Mouse (Mus musculus) heart, embryonic 14.5 days (tissue): Measurements from ENCODE around the gene Zfp955a. TPM values are rescaled to one million over a fixed set of nuclear protein-coding genes. Genes with fewer than 3 reads are reported as not detected.
"Not testable (repeated sequence)": the region's sequence is repeated elsewhere in the genome, so short reads cannot be mapped to it uniquely, and the experiment has no call there.

Experiments
- ATAC-seq: fragments of 200-750 bp; cut with Nextera tagmentation; 2 replicates; pipeline ENCODE4 v1.8.0; 2017; ENCODE audit warnings: low read depth, moderate TSS enrichment; ENCODE audit not compliant: insufficient number of reproducible peaks, insufficient read depth, low FRiP score
- H3K27ac ChIP-seq, 2 experiments: fragments of 200-500 bp in 1 of 2; fragments of 300-500 bp in 1 of 2; sonication (generic) in 1 of 2; replicated peaks in 1 of 2; 2 replicates each; pipeline ENCODE4 v1.5.1; 2012 to 2014; ENCODE audit warnings: low read depth in 2 of 2, low read length in 2 of 2, control low read depth in 1 of 2, mild to moderate bottlenecking in 1 of 2, mixed read lengths in 1 of 2; ENCODE audit not compliant: control insufficient read depth in 1 of 2, insufficient read depth in 1 of 2
- H3K27me3 ChIP-seq: fragments of 300-500 bp; sonication (generic); 2 replicates; pipeline ENCODE4 v1.6.1; 2014; ENCODE audit warnings: mild to moderate bottlenecking, low read length, control low read depth; ENCODE audit not compliant: control insufficient read depth, insufficient read depth
- H3K36me3 ChIP-seq: fragments of 300-500 bp; sonication (generic); 2 replicates; pipeline ENCODE4 v1.6.1; 2014; ENCODE audit warnings: mild to moderate bottlenecking, control low read depth, low read length, mixed read lengths; ENCODE audit not compliant: control insufficient read depth, insufficient read depth
- H3K4me1 ChIP-seq, 2 experiments: fragments of 200-500 bp in 1 of 2; fragments of 300-500 bp in 1 of 2; sonication (generic) in 1 of 2; 2 replicates each; pipeline ENCODE4 v1.6.1; 2012 to 2014; ENCODE audit warnings: low read length in 2 of 2, control low read depth in 1 of 2, mixed read lengths in 1 of 2; ENCODE audit not compliant: control insufficient read depth in 2 of 2, insufficient read depth in 2 of 2
- H3K4me2 ChIP-seq: fragments of 300-500 bp; sonication (generic); 2 replicates; pipeline ENCODE4 v1.6.1; 2014; ENCODE audit warnings: mild to moderate bottlenecking, low read length
- H3K4me3 ChIP-seq, 2 experiments: fragments of 200-500 bp in 1 of 2; fragments of 300-500 bp in 1 of 2; sonication (generic) in 1 of 2; 2 replicates each; pipeline ENCODE4 v1.5.1; 2012 to 2014; ENCODE audit warnings: low read length in 2 of 2, mild to moderate bottlenecking in 2 of 2, control low read depth in 1 of 2, low read depth in 1 of 2, moderate library complexity in 1 of 2; ENCODE audit not compliant: control insufficient read depth in 1 of 2, insufficient read depth in 1 of 2
- H3K9ac ChIP-seq: fragments of 300-500 bp; sonication (generic); 2 replicates; pipeline ENCODE4 v1.6.1; 2014; ENCODE audit warnings: mild to moderate bottlenecking, low read length
- H3K9me3 ChIP-seq: fragments of 300-500 bp; sonication (generic); 2 replicates; pipeline ENCODE4 v1.6.1; 2016; ENCODE audit warnings: low read length, control low read depth; ENCODE audit not compliant: control insufficient read depth
- whole genome bisulfite sequencing: fragments of 180-500 bp; shearing (Covaris S2); extraction: QIAGEN DNeasy Blood & Tissue Kit; methylation state at CpG from one replicate; pipeline ENCODE4 v1.1.7; 2014; 5-methylcytosine and 5-hydroxymethylcytosine counted together
- polyA plus RNA-seq: library from polyadenylated mRNA; unstranded; fragments of >200 nt; fragmentation: Nextera tagmentation; extraction: Ambion mirVana; gene quantifications from 2 replicates; pipeline ENCODE4 v1.2.1, GENCODE M21; 2014

Gene Zfp955a
- 14.4 and 14.7 TPM in 2 replicates for polyA plus RNA-seq

- not testable (repeated sequence) for H3K27me3 ChIP-seq, H3K4me1 ChIP-seq, H3K9ac ChIP-seq, H3K36me3 ChIP-seq, H3K27ac ChIP-seq, H3K9me3 ChIP-seq, H3K4me3 ChIP-seq
- peak; percentile 96 for ATAC-seq
- H3K4me2 ChIP-seq = peak within 1 kb of the TSS; percentile 35
- WGBS = 35% methylated on average over 1 of the region's 34 CpGs
These were observed at the start of gene Zfp955a for GRCm38 (mm10) chr17:33254530-33255318. TSS of gene Zfp955a (minus strand) at chr17:33255145.

GRCm38 (mm10) chr17:33289876-33290149 lies 34.9 kb upstream of the Zfp955a start:
- no CpG with 5 or more reads among the region's 9 CpGs for WGBS
- not testable (repeated sequence) for H3K9me3 ChIP-seq, H3K9ac ChIP-seq, H3K27me3 ChIP-seq, H3K4me3 ChIP-seq, ATAC-seq, H3K4me1 ChIP-seq, H3K27ac ChIP-seq, H3K36me3 ChIP-seq
- H3K4me2 ChIP-seq = peak overlapping the region; percentile 37; the same call in 1 of the 2 replicates

- ATAC-seq = peak; percentile 96
- not testable (repeated sequence) for H3K4me3 ChIP-seq, H3K4me1 ChIP-seq, H3K27me3 ChIP-seq, H3K9ac ChIP-seq, H3K36me3 ChIP-seq, H3K27ac ChIP-seq, H3K9me3 ChIP-seq
- peak within 1 kb of the TSS; percentile 37; the same call in 1 of the 2 replicates for H3K4me2 ChIP-seq
- no CpG with 5 or more reads among the region's 25 CpGs for WGBS
These were observed 34.3 kb upstream of the Zfp955a start, which contains the start of gene Zfp955b for GRCm38 (mm10) chr17:33289039-33289875. TSS of gene Zfp955b (plus strand) at chr17:33289544.

- Histone ChIP-seq H3K27ac (no peak overlapping the region), H3K9me3 (no peaks in the 10 kb centered on the region), H3K9ac (no peak overlapping the region), H3K4me2 (no peak overlapping the region), H3K27me3 (no peaks in the 10 kb centered on the region), H3K36me3 (no peaks in the 10 kb centered on the region), H3K4me1 (no peaks in the 10 kb centered on the region), H3K4me3 (no peak overlapping the region)
- 81% methylated on average over 9 of the region's 9 CpGs for WGBS
- ATAC-seq = no peak
These were observed 14.0 kb upstream of the Zfp955a start for GRCm38 (mm10) chr17:33268907-33269306.

GRCm38 (mm10) chr17:33264376-33264775 lies 9.4 kb upstream of the Zfp955a start, which contains the start of gene Olfr63:
TSS of gene Olfr63 (plus strand) at chr17:33264676.
- Histone ChIP-seq H3K9ac (no peak within 1 kb of the TSS), H3K4me1 (no peaks in the 10 kb centered on the region), H3K27ac (no peak within 1 kb of the TSS), H3K27me3 (no peaks in the 10 kb centered on the region), H3K4me2 (no peak within 1 kb of the TSS), H3K36me3 (no peaks in the 10 kb centered on the region), H3K9me3 (no peaks in the 10 kb centered on the region), H3K4me3 (no peak within 1 kb of the TSS)
- 58% methylated on average over 1 of the region's 1 CpGs for WGBS
- ATAC-seq = no peak

- ATAC-seq, H3K9ac ChIP-seq, H3K4me2 ChIP-seq, H3K27me3 ChIP-seq, H3K36me3 ChIP-seq, H3K27ac ChIP-seq, H3K4me1 ChIP-seq, H3K4me3 ChIP-seq, H3K9me3 ChIP-seq: not testable (repeated sequence)
- no CpG with 5 or more reads among the region's 2 CpGs for WGBS
These were observed 343 bp upstream of the Zfp955a start for GRCm38 (mm10) chr17:33255319-33255657.

GRCm38 (mm10) chr17:33236646-33237045 lies 18.3 kb downstream of the Zfp955a start:
- 90% methylated on average over 1 of the region's 1 CpGs for WGBS
- H3K27me3 ChIP-seq, H3K27ac ChIP-seq, H3K9ac ChIP-seq, ATAC-seq, H3K4me2 ChIP-seq, H3K9me3 ChIP-seq, H3K4me1 ChIP-seq, H3K4me3 ChIP-seq: not testable (repeated sequence)
- peaks cover 15% of the 10 kb centered on the region for H3K36me3 ChIP-seq
